Mouse (Mus musculus) gastrocnemius, postnatal 10 days (tissue): ENCODE data around the gene Eif3j1. TPM values are rescaled to one million over a fixed set of nuclear protein-coding genes. Genes with fewer than 3 reads are reported as not detected.
"Not testable (repeated sequence)": the region's sequence is repeated elsewhere in the genome, so short reads cannot be mapped to it uniquely, and the experiment has no call there.

Source experiments
- DNase-seq: peaks from one replicate; pipeline ENCODE4 v3.0.0; 2021; ENCODE audit warnings: mixed read lengths
- microRNA-seq, 2 experiments: library from miRNA; unstranded; fragments of <30 nt; microRNA quantifications; one replicate each; pipeline ENCODE4 v1.2.0; 2021
- total RNA-seq, 2 experiments: library from RNA; stranded (reverse); gene quantifications; 2 replicates each; pipeline ENCODE4 v1.2.3; 2021

Gene Eif3j1
- total RNA-seq, 2 experiments from 2014 or later, result 18.0 to 19.4 TPM

DNA sequence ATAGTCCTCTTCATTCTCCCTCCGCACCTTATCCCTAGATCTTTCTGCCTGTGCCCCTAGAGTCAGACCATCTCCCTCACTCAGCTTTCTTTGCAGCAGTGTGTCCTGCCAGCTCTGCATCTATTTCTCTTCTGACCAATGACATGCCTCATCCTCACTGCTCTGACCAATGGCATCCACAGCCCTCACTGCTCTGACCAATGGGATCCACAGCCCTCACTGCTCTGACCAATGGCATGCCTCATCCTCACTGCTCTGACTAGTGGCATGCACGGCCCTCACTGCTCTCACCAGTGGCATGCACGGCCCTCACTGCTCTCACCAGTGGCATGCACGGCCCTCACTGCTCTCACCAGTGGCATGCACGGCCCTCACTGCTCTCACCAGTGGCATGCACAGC lies 69.3 kb downstream of the Eif3j1 start:
- DNase-seq, result not testable (repeated sequence)

DNA sequence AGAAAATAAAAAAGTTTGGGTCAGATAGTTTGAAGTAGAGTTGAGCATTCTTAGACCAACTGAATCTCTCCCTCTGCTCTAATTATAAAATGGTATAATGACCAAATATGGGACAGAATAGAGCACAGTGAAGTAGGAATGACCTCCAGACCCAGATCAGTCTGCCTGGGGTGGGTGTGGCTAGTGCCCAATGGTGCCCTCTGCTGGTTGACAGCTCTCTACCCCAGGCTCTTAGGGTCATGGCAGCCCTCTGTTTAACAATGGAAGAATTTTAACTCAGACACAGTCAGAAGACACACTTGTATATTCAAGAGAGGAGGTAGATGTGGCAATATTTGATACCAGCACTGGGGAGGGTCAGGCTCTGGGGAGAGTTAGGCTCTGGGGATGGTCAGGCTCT lies 73.7 kb downstream of the Eif3j1 start:
- DNase-seq, result peak; percentile 23

Small RNA genes within 50 kb of the gene (microRNA-seq; reads per million reads assigned to microRNA genes)
- gene Gm47314, result 0 reads per million in 2 experiments

Other genes with a start within 250 kb of the Eif3j1 start
- gene Frmd5, start 221.5 kb upstream of the Eif3j1 start, total RNA-seq, result under 1 TPM; 0.78 to 0.95 TPM
- 10 to 100 TPM; 32.7 to 38.7 TPM for gene Casc4, start 161.6 kb upstream of the Eif3j1 start, total RNA-seq
- gene Ctdspl2, start 72.5 kb upstream of the Eif3j1 start, total RNA-seq, result 10 to 100 TPM; 17.7 to 26.0 TPM
- under 1 TPM; 0.11 to 0.19 TPM for gene Mageb3, start 72.5 kb upstream of the Eif3j1 start, total RNA-seq
- gene Spg11, start 89.8 kb downstream of the Eif3j1 start, total RNA-seq, result 1 to 10 TPM; 7.6 to 8.9 TPM
- gene B2m, start 119.1 kb downstream of the Eif3j1 start, total RNA-seq, result 100 to 1,000 TPM; 109 to 137 TPM
- not detected for gene Trim69, start 132.2 kb downstream of the Eif3j1 start, total RNA-seq
- gene Patl2, start 157.6 kb downstream of the Eif3j1 start, total RNA-seq, result not detected
- not detected for gene Terb2, start 157.7 kb downstream of the Eif3j1 start, total RNA-seq
- 10 to 100 TPM; 16.5 to 19.1 TPM for gene Sord, start 206.2 kb downstream of the Eif3j1 start, total RNA-seq